Mouse (Mus musculus): ENCODE results near the gene Arid3b. TPM values are rescaled to one million over a fixed set of nuclear protein-coding genes. Genes with fewer than 3 reads are reported as not detected.

Arid3b gene
- polyA plus RNA-seq, 1 experiment from 2014 or later, result 4.3 TPM

DNA sequence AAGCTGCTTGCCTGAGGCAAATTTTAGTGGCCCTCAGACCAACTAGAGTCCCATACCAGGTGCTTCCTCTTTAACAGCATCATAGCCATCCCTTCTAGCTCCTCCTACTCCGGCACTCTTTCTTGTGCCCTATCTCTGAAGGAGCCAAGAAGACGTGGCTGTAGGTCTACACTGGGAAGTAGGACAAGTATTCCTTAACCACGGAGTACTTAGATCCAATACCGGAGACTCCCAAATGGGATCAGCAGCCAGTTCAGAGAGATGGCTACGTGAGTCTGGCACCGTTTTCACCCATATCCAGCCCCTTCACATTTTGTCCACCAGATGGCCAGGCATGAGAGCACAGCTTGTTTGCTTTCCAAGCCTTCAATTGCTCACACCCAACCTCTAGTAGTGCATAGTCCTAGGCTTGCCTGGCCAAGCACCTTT lies 74.0 kb downstream of the Arid3b start:
- peak overlapping the region; percentile 23; the same call in 1 of the 2 replicates for H3K27ac ChIP-seq (ENCODE audit: low read length)
- no peaks in the 10 kb centered on the region for H3K27me3 ChIP-seq (ENCODE audit: control insufficient read depth, insufficient read depth, low read depth, low read length)
- peaks cover 32% of the 10 kb centered on the region for H3K4me1 ChIP-seq (replicated peaks; ENCODE audit: control insufficient read depth, insufficient read depth, low read length)
- peaks cover 19% of the 10 kb centered on the region for H3K36me3 ChIP-seq (ENCODE audit: control insufficient read depth, insufficient read depth, low read length)
- ATAC-seq (ENCODE audit: low read depth), result no peak
- H3K4me2 ChIP-seq (ENCODE audit: low read depth, low read length), result peak overlapping the region; percentile 23
- no peaks in the 10 kb centered on the region for H3K9me3 ChIP-seq (ENCODE audit: control insufficient read depth, low read length)
- no peak overlapping the region for H3K9ac ChIP-seq (ENCODE audit: low read length)
- H3K4me3 ChIP-seq (ENCODE audit: low read length), result no peak overlapping the region; the same call in 1 of the 2 replicates
- 37% methylated on average over 6 of the region's 6 CpGs for WGBS

DNA sequence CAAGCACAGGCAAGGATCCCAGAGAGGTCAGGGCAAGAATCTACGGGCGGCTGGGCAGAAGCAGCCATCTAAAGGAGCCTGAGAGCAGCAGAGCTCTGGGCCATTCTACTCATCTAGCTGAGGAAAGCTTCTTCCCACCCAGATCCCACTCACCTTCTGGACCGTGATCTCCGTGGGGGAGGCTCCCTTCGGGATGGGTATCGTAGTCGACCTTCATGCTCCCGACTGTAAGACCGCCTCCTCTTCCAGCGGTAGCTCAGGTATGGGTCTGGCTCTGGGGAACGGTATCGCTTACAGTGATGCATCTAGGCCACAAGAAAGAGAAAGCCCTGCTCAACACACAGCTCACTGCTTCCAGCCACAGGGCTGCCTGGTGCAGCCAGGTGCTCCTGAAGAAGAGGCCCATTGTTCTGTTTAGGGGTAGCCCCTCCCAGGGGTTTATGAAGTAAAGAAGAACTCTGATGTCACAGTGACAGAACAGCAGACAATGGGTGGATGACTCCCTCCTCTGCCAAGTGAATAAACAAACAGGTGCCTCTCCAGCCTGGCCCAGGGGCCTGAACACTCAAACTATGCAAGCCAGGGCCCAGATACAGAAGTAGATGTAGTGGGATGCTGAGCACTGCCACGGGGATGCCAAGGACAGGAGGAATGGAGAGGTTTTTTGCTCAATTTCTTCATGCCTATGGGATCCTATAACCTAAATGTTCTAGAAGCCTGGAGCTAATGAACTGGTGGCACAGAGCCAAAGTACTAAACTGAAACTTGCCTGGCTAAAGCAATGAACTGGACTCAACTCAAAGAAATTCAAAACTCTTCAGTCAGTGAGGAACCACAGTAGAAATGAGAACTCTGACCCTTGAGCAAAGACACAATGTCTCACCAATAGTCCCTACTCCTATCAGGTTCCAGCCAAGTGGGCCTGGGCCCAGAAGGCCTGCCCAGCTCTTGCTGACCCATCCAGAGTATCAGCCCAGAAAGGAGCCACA lies 74.7 kb downstream of the Arid3b start:
- 90% methylated on average over 13 of the region's 13 CpGs for WGBS
- Histone ChIP-seq H3K4me2 (ENCODE audit: low read depth, low read length) (no peak overlapping the region), H3K4me1 (replicated peaks; ENCODE audit: control insufficient read depth, insufficient read depth, low read length) (peaks cover 32% of the 10 kb centered on the region), H3K27me3 (ENCODE audit: control insufficient read depth, insufficient read depth, low read depth, low read length) (no peaks in the 10 kb centered on the region), H3K9ac (ENCODE audit: low read length) (no peak overlapping the region), H3K27ac (ENCODE audit: low read length) (no peak overlapping the region), H3K4me3 (ENCODE audit: low read length) (no peak overlapping the region), H3K9me3 (ENCODE audit: control insufficient read depth, low read length) (no peaks in the 10 kb centered on the region), H3K36me3 (ENCODE audit: control insufficient read depth, insufficient read depth, low read length) (peaks cover 27% of the 10 kb centered on the region)
- ATAC-seq (ENCODE audit: low read depth), result no peak

DNA sequence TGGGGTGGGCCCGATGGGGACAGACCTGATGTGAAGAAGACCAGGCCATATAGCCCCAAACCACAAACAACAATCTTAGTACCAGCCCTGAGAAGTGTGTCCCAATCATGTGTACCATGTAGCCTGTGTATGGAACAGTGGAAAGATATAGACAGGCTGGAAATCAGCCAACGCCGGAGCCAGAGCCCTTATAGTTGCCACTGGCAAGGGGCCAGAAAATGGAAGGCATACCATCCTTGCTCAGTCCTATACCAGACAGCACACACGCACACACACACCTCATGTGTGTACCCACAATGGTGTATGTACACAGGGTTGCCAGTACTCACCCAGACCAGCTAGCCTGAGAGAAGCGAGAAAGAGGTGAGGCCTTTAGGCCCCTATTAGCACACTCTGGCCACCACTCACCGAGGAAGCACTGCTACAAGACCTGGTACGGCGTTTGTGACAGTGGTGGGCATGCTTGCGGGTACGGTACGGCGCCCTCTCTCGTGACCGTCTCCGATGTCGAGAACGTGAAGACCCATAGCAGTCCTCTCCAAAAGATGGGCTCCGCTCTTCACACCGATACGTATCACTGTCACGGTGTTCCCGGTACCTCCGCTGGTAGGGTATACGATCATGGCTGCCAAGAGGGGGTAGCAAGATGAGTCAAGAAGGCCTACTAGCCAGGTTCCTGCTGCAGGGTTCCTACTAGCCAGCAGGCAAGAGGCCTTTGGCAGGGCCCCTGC lies 76.0 kb downstream of the Arid3b start:
- Histone ChIP-seq H3K36me3 (ENCODE audit: control insufficient read depth, insufficient read depth, low read length) (peaks cover 29% of the 10 kb centered on the region), H3K4me1 (replicated peaks; ENCODE audit: control insufficient read depth, insufficient read depth, low read length) (peaks cover 28% of the 10 kb centered on the region), H3K4me2 (ENCODE audit: low read depth, low read length) (no peak overlapping the region), H3K27ac (ENCODE audit: low read length) (no peak overlapping the region), H3K27me3 (ENCODE audit: control insufficient read depth, insufficient read depth, low read depth, low read length) (no peaks in the 10 kb centered on the region), H3K9me3 (ENCODE audit: control insufficient read depth, low read length) (no peaks in the 10 kb centered on the region), H3K9ac (ENCODE audit: low read length) (no peak overlapping the region), H3K4me3 (ENCODE audit: low read length) (no peak overlapping the region)
- no peak for ATAC-seq (ENCODE audit: low read depth)
- WGBS, result 92% methylated on average over 24 of the region's 24 CpGs

DNA sequence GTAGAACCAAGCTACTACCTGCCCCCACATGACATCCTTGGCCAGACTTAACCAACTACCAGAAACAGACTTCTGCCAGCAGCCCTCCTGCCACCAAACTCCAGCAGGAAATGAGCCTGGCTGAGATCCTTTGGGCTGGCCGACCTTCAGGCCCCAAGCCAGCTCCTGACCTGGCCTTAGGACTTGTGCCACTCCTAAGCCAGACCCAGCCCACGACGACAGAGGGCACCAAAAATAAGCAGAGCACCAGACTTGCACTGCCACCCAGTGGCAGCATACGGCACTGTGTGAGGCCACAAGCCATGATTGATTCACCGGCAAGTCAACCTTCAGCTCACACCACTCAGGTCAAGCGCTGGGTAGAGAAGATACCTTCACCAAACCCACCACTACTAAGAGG lies 77.3 kb downstream of the Arid3b start:
- H3K27me3 ChIP-seq (ENCODE audit: control insufficient read depth, insufficient read depth, low read depth, low read length), result no peaks in the 10 kb centered on the region
- 18% methylated on average over 6 of the region's 6 CpGs for WGBS
- no peak overlapping the region for H3K27ac ChIP-seq (ENCODE audit: low read length)
- peaks cover 39% of the 10 kb centered on the region for H3K36me3 ChIP-seq (ENCODE audit: control insufficient read depth, insufficient read depth, low read length)
- no peak overlapping the region for H3K4me2 ChIP-seq (ENCODE audit: low read depth, low read length)
- H3K9me3 ChIP-seq (ENCODE audit: control insufficient read depth, low read length), result no peaks in the 10 kb centered on the region
- ATAC-seq (ENCODE audit: low read depth), result no peak
- H3K4me1 ChIP-seq (replicated peaks; ENCODE audit: control insufficient read depth, insufficient read depth, low read length), result peaks cover 28% of the 10 kb centered on the region
- H3K4me3 ChIP-seq (ENCODE audit: low read length), result no peak overlapping the region
- no peak overlapping the region for H3K9ac ChIP-seq (ENCODE audit: low read length)

DNA sequence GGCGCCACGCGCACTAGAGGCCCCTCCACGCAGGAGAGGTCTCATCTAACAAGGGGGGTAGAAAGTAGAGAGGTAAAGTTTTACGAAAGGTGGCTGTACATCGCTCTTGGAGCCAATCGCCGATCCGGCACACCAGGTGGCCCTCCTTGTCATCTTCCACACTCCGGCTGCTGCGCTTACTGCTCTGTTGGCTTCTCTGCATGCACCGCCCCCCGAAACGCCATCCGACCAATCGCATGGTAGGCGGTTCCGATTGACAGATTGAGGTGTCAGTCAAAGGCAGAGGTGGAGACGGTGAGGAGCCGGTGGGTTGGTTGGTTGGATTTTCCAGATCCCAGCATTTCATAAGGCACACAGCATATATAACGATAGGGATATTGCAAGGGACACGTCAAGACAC lies 78.1 kb downstream of the Arid3b start:
- H3K4me2 ChIP-seq (ENCODE audit: low read depth, low read length), result no peak overlapping the region
- peaks cover 46% of the 10 kb centered on the region for H3K36me3 ChIP-seq (ENCODE audit: control insufficient read depth, insufficient read depth, low read length)
- H3K4me3 ChIP-seq (ENCODE audit: low read length), result no peak overlapping the region
- peaks cover 22% of the 10 kb centered on the region for H3K4me1 ChIP-seq (replicated peaks; ENCODE audit: control insufficient read depth, insufficient read depth, low read length)
- 92% methylated on average over 22 of the region's 22 CpGs for WGBS
- H3K9me3 ChIP-seq (ENCODE audit: control insufficient read depth, low read length), result no peaks in the 10 kb centered on the region
- no peak overlapping the region for H3K9ac ChIP-seq (ENCODE audit: low read length)
- no peak for ATAC-seq (ENCODE audit: low read depth)
- no peaks in the 10 kb centered on the region for H3K27me3 ChIP-seq (ENCODE audit: control insufficient read depth, insufficient read depth, low read depth, low read length)
- H3K27ac ChIP-seq (ENCODE audit: low read length), result no peak overlapping the region

DNA sequence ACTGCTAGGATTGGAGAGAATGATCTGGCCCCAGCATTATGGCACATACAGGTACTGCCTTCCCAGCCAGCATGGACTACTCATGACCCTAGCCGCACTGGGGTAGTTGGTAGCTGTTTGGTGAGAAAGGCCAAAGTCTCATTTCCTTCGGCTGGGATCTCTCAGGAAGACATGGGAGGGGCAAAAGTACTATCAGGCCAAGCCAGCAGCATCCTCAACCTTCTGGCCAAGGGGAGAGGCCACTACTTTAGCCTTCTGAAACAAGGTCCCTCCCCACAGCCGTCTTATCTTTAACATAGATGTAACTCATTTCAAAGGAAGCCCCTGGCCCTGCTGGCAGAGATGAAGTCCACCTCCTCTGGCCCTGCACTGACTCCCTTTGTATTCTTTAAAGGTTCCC lies 79.0 kb downstream of the Arid3b start:
- H3K9me3 ChIP-seq (ENCODE audit: control insufficient read depth, low read length), result no peaks in the 10 kb centered on the region
- H3K36me3 ChIP-seq (ENCODE audit: control insufficient read depth, insufficient read depth, low read length), result peaks cover 56% of the 10 kb centered on the region
- no peak for ATAC-seq (ENCODE audit: low read depth)
- H3K27ac ChIP-seq (ENCODE audit: low read length), result no peak overlapping the region
- WGBS, result 81% methylated on average over 3 of the region's 3 CpGs
- no peak overlapping the region for H3K4me2 ChIP-seq (ENCODE audit: low read depth, low read length)
- H3K4me3 ChIP-seq (ENCODE audit: low read length), result no peak overlapping the region
- H3K9ac ChIP-seq (ENCODE audit: low read length), result no peak overlapping the region
- H3K4me1 ChIP-seq (replicated peaks; ENCODE audit: control insufficient read depth, insufficient read depth, low read length), result peaks cover 13% of the 10 kb centered on the region
- no peaks in the 10 kb centered on the region for H3K27me3 ChIP-seq (ENCODE audit: control insufficient read depth, insufficient read depth, low read depth, low read length)

DNA sequence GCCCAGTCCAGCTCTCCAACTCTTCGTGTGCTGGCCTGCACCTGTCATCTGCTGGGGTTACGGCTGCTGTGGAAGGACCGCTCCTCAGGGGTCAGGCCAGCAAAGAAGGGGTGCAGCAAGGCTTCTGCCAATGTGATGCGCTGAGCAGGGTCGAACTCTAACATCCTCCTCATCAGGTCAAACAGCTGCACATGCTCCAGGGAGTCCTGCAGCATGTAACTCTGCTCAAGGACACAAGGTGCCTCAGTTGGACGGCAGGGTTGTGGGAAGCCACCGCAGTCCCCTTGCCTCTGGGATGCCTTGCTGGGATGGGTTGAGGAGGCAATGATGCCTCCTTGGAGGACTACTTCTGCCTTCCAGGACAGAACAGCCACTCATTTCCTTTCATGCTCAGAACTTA lies 85.7 kb downstream of the Arid3b start:
- 81% methylated on average over 7 of the region's 7 CpGs for WGBS
- Histone ChIP-seq H3K4me2 (ENCODE audit: low read depth, low read length) (no peak overlapping the region), H3K27ac (ENCODE audit: low read length) (no peak overlapping the region), H3K4me1 (replicated peaks; ENCODE audit: control insufficient read depth, insufficient read depth, low read length) (no peaks in the 10 kb centered on the region), H3K9me3 (ENCODE audit: control insufficient read depth, low read length) (no peaks in the 10 kb centered on the region), H3K4me3 (ENCODE audit: low read length) (no peak overlapping the region), H3K9ac (ENCODE audit: low read length) (no peak overlapping the region), H3K27me3 (ENCODE audit: control insufficient read depth, insufficient read depth, low read depth, low read length) (no peaks in the 10 kb centered on the region), H3K36me3 (ENCODE audit: control insufficient read depth, insufficient read depth, low read length) (peaks cover 73% of the 10 kb centered on the region)
- ATAC-seq (ENCODE audit: low read depth), result no peak

DNA sequence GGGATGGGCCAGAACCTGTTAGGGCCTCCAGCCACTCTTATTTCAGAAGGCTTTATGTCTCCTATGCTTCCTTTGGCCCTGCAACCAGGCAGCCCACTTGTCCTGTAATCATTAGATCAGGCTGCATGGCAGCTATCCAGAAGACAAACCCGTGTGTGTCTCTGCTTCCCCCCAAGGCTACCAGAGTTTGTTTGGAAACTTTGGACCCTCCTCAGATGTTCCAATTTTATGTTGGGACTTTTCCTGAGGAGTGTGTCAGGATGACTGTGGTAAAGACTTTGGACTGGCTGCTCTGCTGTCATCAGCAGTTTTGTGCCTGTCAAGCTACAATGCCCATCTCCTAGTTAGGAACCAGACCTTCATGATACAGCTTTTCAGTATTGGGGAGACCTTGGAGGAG lies 87.8 kb downstream of the Arid3b start:
- no peaks in the 10 kb centered on the region for H3K27me3 ChIP-seq (ENCODE audit: control insufficient read depth, insufficient read depth, low read depth, low read length)
- whole genome bisulfite sequencing, result 33% methylated on average over 1 of the region's 1 CpGs
- H3K4me3 ChIP-seq (ENCODE audit: low read length), result no peak overlapping the region
- ATAC-seq (ENCODE audit: low read depth), result no peak
- no peaks in the 10 kb centered on the region for H3K4me1 ChIP-seq (replicated peaks; ENCODE audit: control insufficient read depth, insufficient read depth, low read length)
- peaks cover 61% of the 10 kb centered on the region for H3K36me3 ChIP-seq (ENCODE audit: control insufficient read depth, insufficient read depth, low read length)
- no peak overlapping the region for H3K4me2 ChIP-seq (ENCODE audit: low read depth, low read length)
- no peak overlapping the region for H3K27ac ChIP-seq (ENCODE audit: low read length)
- no peaks in the 10 kb centered on the region for H3K9me3 ChIP-seq (ENCODE audit: control insufficient read depth, low read length)
- H3K9ac ChIP-seq (ENCODE audit: low read length), result no peak overlapping the region

DNA sequence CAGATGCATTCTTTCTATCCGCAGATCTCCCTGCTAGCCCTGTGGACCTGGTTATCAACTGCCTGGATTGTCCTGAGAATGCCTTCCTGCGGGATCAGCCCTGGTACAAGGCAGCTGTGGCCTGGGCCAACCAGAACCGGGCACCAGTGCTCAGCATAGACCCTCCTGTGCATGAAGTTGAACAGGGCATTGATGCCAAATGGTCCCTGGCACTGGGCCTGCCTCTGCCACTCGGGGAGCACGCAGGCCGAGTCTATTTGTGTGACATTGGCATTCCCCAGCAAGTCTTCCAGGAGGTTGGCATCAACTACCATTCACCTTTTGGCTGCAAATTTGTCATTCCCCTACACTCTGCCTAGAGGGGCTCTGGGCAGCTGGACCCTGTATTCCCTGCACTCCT lies 88.5 kb downstream of the Arid3b start:
- 83% methylated on average over 6 of the region's 6 CpGs for WGBS
- Histone ChIP-seq H3K27ac (ENCODE audit: low read length) (no peak overlapping the region), H3K27me3 (ENCODE audit: control insufficient read depth, insufficient read depth, low read depth, low read length) (no peaks in the 10 kb centered on the region), H3K4me3 (ENCODE audit: low read length) (no peak overlapping the region), H3K9ac (ENCODE audit: low read length) (no peak overlapping the region), H3K9me3 (ENCODE audit: control insufficient read depth, low read length) (no peaks in the 10 kb centered on the region), H3K4me1 (replicated peaks; ENCODE audit: control insufficient read depth, insufficient read depth, low read length) (no peaks in the 10 kb centered on the region), H3K36me3 (ENCODE audit: control insufficient read depth, insufficient read depth, low read length) (peaks cover 54% of the 10 kb centered on the region), H3K4me2 (ENCODE audit: low read depth, low read length) (no peak overlapping the region)
- no peak for ATAC-seq (ENCODE audit: low read depth)
